Mouse (Mus musculus): ENCODE measurements around the gene Gfod2. TPM values are rescaled to one million over a fixed set of nuclear protein-coding genes. Genes with fewer than 3 reads are reported as not detected.

The Gfod2 gene
- polyA plus RNA-seq, 1 experiment from 2014 or later = 38.0 TPM

- no peaks in the 10 kb centered on the region for H3K9me3 ChIP-seq (ENCODE audit: control insufficient read depth, low read length)
- no peaks in the 10 kb centered on the region for H3K4me1 ChIP-seq (replicated peaks; ENCODE audit: control insufficient read depth, insufficient read depth, low read length)
- no peak for DNase-seq (ENCODE audit: low spot score)
- WGBS = 93% methylated on average over 1 of the region's 1 CpGs
- H3K9ac ChIP-seq (ENCODE audit: low read length) = no peak overlapping the region
- no peak overlapping the region for H3K4me3 ChIP-seq (ENCODE audit: low read depth, low read length)
- no peak for ATAC-seq (replicated peaks; ENCODE audit: low FRiP score)
- no peaks in the 10 kb centered on the region for H3K27me3 ChIP-seq (ENCODE audit: control insufficient read depth, insufficient read depth, low read length)
- no peak overlapping the region for H3K4me2 ChIP-seq (ENCODE audit: low read depth, low read length, severe bottlenecking)
- peaks cover 18% of the 10 kb centered on the region for H3K36me3 ChIP-seq (ENCODE audit: control insufficient read depth, insufficient read depth, low read length)
- no peak overlapping the region for H3K27ac ChIP-seq (ENCODE audit: low read depth, low read length)
Measured at GRCm38 (mm10) chr8:105773441-105773861, 15.0 kb upstream of the Gfod2 start.

DNA sequence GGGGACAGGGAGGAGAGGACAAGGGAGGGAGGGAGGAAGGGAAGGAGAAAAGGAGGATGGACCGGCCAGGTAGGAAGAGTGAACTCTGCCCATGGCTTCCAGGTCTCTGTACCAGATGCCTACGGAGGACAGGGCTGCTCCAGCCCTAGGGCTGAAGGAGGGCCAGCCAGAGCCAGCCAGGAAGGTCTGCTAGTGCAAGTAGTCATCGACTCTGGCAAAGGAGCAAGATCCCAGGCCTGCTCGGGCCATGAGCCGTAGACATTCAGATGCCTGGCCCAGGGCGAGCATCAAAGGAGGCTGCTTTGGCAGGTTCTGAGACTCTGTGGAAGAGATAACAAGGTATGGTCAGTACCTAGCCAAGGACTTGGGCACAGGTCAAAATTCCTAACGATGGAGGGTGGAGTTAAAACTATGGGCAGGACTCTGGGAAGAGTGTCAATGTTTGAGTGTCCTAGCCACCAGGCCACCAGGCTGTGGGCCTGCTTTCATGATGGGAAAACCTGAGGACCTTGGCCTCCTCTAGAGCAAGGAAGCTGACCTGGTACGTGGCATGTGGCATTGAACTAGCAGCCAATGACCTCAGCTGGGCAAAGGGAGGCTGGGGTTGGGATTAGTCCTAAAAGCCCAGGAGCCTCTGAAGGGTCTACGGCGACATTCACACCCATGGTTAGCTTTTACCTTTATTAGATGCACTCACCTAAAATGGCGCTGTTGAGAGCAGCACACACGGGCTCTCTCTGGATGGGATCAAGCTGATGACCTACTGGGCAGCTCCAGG, 13.1 kb upstream of the Gfod2 start:
- no peak overlapping the region for H3K9ac ChIP-seq (ENCODE audit: low read length)
- no peaks in the 10 kb centered on the region for H3K4me1 ChIP-seq (replicated peaks; ENCODE audit: control insufficient read depth, insufficient read depth, low read length)
- no peaks in the 10 kb centered on the region for H3K9me3 ChIP-seq (ENCODE audit: control insufficient read depth, low read length)
- H3K27me3 ChIP-seq (ENCODE audit: control insufficient read depth, insufficient read depth, low read length) = no peaks in the 10 kb centered on the region
- H3K4me2 ChIP-seq (ENCODE audit: low read depth, low read length, severe bottlenecking) = no peak overlapping the region
- 94% methylated on average over 12 of the region's 12 CpGs for WGBS
- no peak for ATAC-seq (replicated peaks; ENCODE audit: low FRiP score)
- no peak for DNase-seq (ENCODE audit: low spot score)
- no peak overlapping the region for H3K4me3 ChIP-seq (ENCODE audit: low read depth, low read length)
- peaks cover 20% of the 10 kb centered on the region for H3K36me3 ChIP-seq (ENCODE audit: control insufficient read depth, insufficient read depth, low read length)
- no peak overlapping the region for H3K27ac ChIP-seq (ENCODE audit: low read depth, low read length)

DNA sequence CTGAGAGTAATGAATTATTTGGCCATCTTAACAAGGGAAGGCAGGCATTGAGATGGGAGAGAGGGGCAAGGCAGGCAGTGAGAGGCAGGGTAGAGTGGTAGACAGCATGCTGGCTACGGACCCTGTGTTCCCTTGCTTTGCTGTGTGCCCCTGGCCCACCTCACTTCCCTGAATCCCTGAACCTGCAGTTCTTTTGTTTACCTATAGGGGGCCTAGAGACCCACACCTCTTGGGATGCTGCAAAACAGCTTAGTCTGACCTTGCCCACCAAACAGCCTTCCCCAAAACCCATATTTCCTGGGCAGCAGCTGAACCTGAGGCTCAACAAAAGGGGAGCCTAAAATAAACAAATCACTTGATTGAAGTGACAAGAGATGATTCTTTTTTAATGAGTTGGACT, 12.1 kb upstream of the Gfod2 start:
- Histone ChIP-seq H3K4me2 (ENCODE audit: low read depth, low read length, severe bottlenecking) (no peak overlapping the region), H3K36me3 (ENCODE audit: control insufficient read depth, insufficient read depth, low read length) (peaks cover 20% of the 10 kb centered on the region), H3K4me1 (replicated peaks; ENCODE audit: control insufficient read depth, insufficient read depth, low read length) (no peaks in the 10 kb centered on the region), H3K27me3 (ENCODE audit: control insufficient read depth, insufficient read depth, low read length) (no peaks in the 10 kb centered on the region), H3K4me3 (ENCODE audit: low read depth, low read length) (no peak overlapping the region), H3K9ac (ENCODE audit: low read length) (no peak overlapping the region), H3K9me3 (ENCODE audit: control insufficient read depth, low read length) (no peaks in the 10 kb centered on the region), H3K27ac (ENCODE audit: low read depth, low read length) (no peak overlapping the region)
- DNase-seq (ENCODE audit: low spot score) (no peak), ATAC-seq (replicated peaks; ENCODE audit: low FRiP score) (no peak)
- WGBS = 92% methylated on average over 1 of the region's 1 CpGs

DNA sequence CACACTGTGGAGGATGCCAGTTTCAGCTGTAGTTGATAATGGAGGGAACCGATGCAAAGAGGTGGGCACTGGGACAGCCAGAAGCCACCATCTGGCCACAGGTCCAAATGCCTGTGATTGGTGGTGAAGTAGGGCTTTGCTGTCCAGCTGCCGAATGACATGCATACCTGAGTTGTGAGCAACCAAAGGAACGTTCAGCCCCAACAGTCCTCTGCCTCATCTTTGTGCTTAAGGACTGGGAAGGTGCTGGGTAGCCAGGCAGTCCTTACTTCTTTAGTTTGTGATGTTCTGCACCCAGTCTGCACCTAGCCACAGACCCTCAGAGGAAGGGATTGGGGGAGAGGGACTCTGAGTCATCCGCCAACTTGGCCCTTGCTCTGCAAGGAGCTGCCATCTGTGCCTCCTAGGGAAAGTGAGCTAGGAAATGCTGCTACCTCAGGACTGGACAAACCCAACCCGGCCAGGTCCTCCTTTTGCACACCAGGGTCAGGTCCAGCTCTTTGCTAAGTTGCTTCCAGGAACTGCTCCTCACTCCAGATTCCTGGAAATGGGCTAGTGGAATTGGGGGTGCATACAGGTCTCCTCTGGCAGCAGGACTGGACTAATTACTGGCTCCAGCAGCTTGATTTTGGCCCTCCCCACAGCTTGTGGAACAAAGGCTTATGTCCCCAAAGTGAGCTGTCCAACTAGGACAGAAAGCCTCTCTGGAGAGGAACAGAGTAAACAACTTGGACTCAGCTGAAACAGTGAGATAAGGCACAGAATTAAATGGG, 10.2 kb upstream of the Gfod2 start:
- peaks cover 20% of the 10 kb centered on the region for H3K36me3 ChIP-seq (ENCODE audit: control insufficient read depth, insufficient read depth, low read length)
- WGBS = 96% methylated on average over 5 of the region's 5 CpGs
- no peak overlapping the region for H3K4me2 ChIP-seq (ENCODE audit: low read depth, low read length, severe bottlenecking)
- no peaks in the 10 kb centered on the region for H3K9me3 ChIP-seq (ENCODE audit: control insufficient read depth, low read length)
- no peaks in the 10 kb centered on the region for H3K4me1 ChIP-seq (replicated peaks; ENCODE audit: control insufficient read depth, insufficient read depth, low read length)
- ATAC-seq (replicated peaks; ENCODE audit: low FRiP score) = no peak
- no peak overlapping the region for H3K4me3 ChIP-seq (ENCODE audit: low read depth, low read length)
- no peak overlapping the region for H3K9ac ChIP-seq (ENCODE audit: low read length)
- no peaks in the 10 kb centered on the region for H3K27me3 ChIP-seq (ENCODE audit: control insufficient read depth, insufficient read depth, low read length)
- no peak overlapping the region for H3K27ac ChIP-seq (ENCODE audit: low read depth, low read length)
- no peak for DNase-seq (ENCODE audit: low spot score)

DNA sequence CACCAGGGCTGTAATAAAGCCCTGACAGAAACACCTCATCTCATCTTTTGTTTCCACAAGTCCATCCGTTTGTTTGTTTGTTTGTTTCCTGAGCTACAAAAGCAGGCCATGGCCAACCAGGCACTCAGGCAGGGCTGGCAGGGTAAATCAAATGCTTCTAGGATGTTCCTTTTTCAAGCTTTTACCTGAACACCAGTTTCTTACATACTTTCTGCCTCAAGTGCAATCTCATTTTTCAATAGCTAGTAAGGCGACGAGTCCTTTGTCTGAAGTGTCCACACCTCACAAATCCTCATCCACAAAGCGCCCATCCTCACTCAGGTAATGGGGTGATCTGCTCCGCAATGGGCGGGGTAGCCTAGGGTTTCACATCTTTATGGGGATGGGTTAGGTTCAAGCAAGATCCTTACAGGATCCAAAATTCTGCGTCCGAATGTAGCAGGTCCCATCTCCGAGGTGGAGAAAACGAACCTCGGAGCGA, 628 bp downstream of the Gfod2 start:
- H3K9ac ChIP-seq (ENCODE audit: low read length) = peak overlapping the region; percentile 91

GRCm38 (mm10) chr8:105754688-105755087, 3.8 kb downstream of the Gfod2 start:
- Histone ChIP-seq H3K9me3 (ENCODE audit: control insufficient read depth, low read length) (no peaks in the 10 kb centered on the region), H3K4me1 (replicated peaks; ENCODE audit: control insufficient read depth, insufficient read depth, low read length) (peaks cover 7% of the 10 kb centered on the region), H3K27me3 (ENCODE audit: control insufficient read depth, insufficient read depth, low read length) (no peaks in the 10 kb centered on the region), H3K9ac (ENCODE audit: low read length) (no peak overlapping the region), H3K4me2 (ENCODE audit: low read depth, low read length, severe bottlenecking) (no peak overlapping the region), H3K4me3 (ENCODE audit: low read depth, low read length) (no peak overlapping the region), H3K36me3 (ENCODE audit: control insufficient read depth, insufficient read depth, low read length) (no peaks in the 10 kb centered on the region), H3K27ac (ENCODE audit: low read depth, low read length) (no peak overlapping the region)
- ATAC-seq (replicated peaks; ENCODE audit: low FRiP score) (no peak), DNase-seq (ENCODE audit: low spot score) (no peak)
- 91% methylated on average over 2 of the region's 2 CpGs for WGBS

More for the DNA sequence above, 628 bp downstream of the Gfod2 start:
- WGBS = 2% methylated on average over 12 of the region's 12 CpGs
- Histone ChIP-seq H3K27me3 (ENCODE audit: control insufficient read depth, insufficient read depth, low read length) (no peaks in the 10 kb centered on the region), H3K4me2 (ENCODE audit: low read depth, low read length, severe bottlenecking) (peak overlapping the region; percentile 80), H3K27ac (ENCODE audit: low read depth, low read length) (peak overlapping the region; percentile 66; the same call in 1 of the 2 replicates), H3K9me3 (ENCODE audit: control insufficient read depth, low read length) (no peaks in the 10 kb centered on the region), H3K4me1 (replicated peaks; ENCODE audit: control insufficient read depth, insufficient read depth, low read length) (peaks cover 2% of the 10 kb centered on the region; the same call in 1 of the 2 replicates), H3K4me3 (ENCODE audit: low read depth, low read length) (peak overlapping the region; percentile 90), H3K36me3 (ENCODE audit: control insufficient read depth, insufficient read depth, low read length) (no peaks in the 10 kb centered on the region)
- ATAC-seq (replicated peaks; ENCODE audit: low FRiP score) = no peak
- DNase-seq (ENCODE audit: low spot score) = no peak

- Histone ChIP-seq H3K4me3 (ENCODE audit: low read depth, low read length) (no peak overlapping the region), H3K4me2 (ENCODE audit: low read depth, low read length, severe bottlenecking) (no peak overlapping the region), H3K9me3 (ENCODE audit: control insufficient read depth, low read length) (no peaks in the 10 kb centered on the region), H3K27ac (ENCODE audit: low read depth, low read length) (no peak overlapping the region), H3K4me1 (replicated peaks; ENCODE audit: control insufficient read depth, insufficient read depth, low read length) (peaks cover 7% of the 10 kb centered on the region), H3K27me3 (ENCODE audit: control insufficient read depth, insufficient read depth, low read length) (no peaks in the 10 kb centered on the region), H3K36me3 (ENCODE audit: control insufficient read depth, insufficient read depth, low read length) (no peaks in the 10 kb centered on the region), H3K9ac (ENCODE audit: low read length) (no peak overlapping the region)
- WGBS = 73% methylated on average over 2 of the region's 2 CpGs
- DNase-seq (ENCODE audit: low spot score) (no peak), ATAC-seq (replicated peaks; ENCODE audit: low FRiP score) (no peak)
Measured at GRCm38 (mm10) chr8:105753916-105754315, 4.5 kb downstream of the Gfod2 start.

GRCm38 (mm10) chr8:105750606-105751005, 7.9 kb downstream of the Gfod2 start:
- no peak overlapping the region for H3K27ac ChIP-seq (ENCODE audit: low read depth, low read length)
- no peak for ATAC-seq (replicated peaks; ENCODE audit: low FRiP score)
- no peaks in the 10 kb centered on the region for H3K36me3 ChIP-seq (ENCODE audit: control insufficient read depth, insufficient read depth, low read length)
- no peaks in the 10 kb centered on the region for H3K9me3 ChIP-seq (ENCODE audit: control insufficient read depth, low read length)
- no peak overlapping the region for H3K9ac ChIP-seq (ENCODE audit: low read length)
- peak; percentile 56 for DNase-seq (ENCODE audit: low spot score)
- 0 out of 2 replicates have a peak overlapping the region, but pooled peaks have one; percentile 6 for H3K4me2 ChIP-seq (ENCODE audit: low read depth, low read length, severe bottlenecking)
- no peak overlapping the region for H3K4me3 ChIP-seq (ENCODE audit: low read depth, low read length)
- H3K27me3 ChIP-seq (ENCODE audit: control insufficient read depth, insufficient read depth, low read length) = no peaks in the 10 kb centered on the region
- peaks cover 4% of the 10 kb centered on the region for H3K4me1 ChIP-seq (replicated peaks; ENCODE audit: control insufficient read depth, insufficient read depth, low read length)
- 20% methylated on average over 11 of the region's 11 CpGs for WGBS
